9 mouse cellular contexts compared by ENCODE assay signal in the genomic region with DNA sequence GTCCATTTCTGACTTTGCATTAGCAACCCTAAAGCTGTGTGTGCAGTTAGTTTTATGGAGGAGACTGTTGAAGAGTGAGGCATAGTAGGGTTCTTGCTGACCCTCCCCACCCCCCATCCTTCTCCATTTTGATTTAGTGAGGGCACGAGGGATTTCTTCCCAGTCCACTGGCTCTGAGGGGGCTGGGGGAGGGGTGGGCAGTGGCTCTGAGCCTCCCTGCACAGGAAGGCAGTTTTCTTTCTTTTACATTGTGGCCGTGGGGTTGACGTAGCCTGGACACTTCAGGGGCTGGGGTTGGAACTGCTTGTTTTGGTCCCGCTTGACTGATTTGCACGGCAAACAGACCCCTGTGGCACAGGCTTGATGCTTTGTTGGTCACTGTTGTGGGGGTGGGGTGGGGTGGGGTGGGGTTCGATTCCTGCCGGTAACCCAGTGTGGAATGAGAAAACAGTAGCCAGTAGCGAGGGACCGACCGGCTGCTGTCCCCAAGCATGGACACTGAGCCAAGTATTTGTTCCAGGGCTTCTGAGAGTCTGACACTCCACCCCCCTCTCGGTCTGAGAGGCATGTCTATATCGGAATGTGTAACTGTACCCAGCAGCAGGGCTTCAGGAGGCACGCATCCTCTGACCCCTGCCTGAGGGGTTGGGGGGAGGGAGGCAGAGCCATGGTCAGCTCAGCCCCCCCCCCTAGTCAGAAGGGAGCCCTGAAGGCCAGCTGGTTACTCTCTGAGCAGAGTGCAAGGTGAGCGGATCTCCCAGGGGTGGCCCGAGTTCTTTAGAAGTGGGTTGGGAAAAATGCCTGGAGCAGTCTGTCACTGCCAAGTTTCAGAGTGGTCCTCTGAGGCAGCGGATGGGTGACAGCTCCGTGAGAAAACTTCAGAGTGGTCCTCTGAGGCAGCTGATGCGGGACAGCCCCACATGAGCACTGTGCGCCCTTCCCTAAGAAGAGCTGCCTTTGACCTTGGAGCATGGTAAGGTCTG. TPM values are rescaled to one million over a fixed set of nuclear protein-coding genes. Genes with fewer than 3 reads are reported as not detected.
DNase-seq lines count a peak whose midpoint lies in the region; ATAC-seq and TF ChIP-seq lines count a peak whose summit lies in the region.
"Had no signal": no experiment of that assay in that cellular context is flagged by ENCODE, and none has a peak within 500 bp of the region (broad histone marks: within the 10 kb centered on the region; RNA-seq: fewer than 3 reads in every experiment).

No protein-coding gene starts in this region.

- peak overlapping the region; percentile 36 for H3K4me2 ChIP-seq in hindbrain, postnatal 0 days (ENCODE audit: low read depth, low read length)
- peak overlapping the region; percentile 73 for H3K4me2 ChIP-seq in lung, embryonic 14.5 days

- H3K4me3 ChIP-seq in hindbrain, postnatal 0 days (ENCODE audit: low read length): peak overlapping the region; percentile 20
- H3K4me3 ChIP-seq in lung, embryonic 14.5 days (ENCODE audit: low read depth, low read length): peak overlapping the region; percentile 39
- peak overlapping the region; percentile 41 for H3K4me3 ChIP-seq in small intestine, adult 2 months (ENCODE audit: low read depth, low read length)

- no peaks in the 10 kb centered on the region for H3K27me3 ChIP-seq in hindbrain, postnatal 0 days (ENCODE audit: insufficient read depth, low read length)
- H3K27me3 ChIP-seq in lung, embryonic 14.5 days (ENCODE audit: insufficient read depth, low read length): no peaks in the 10 kb centered on the region
- no peaks in the 10 kb centered on the region for H3K27me3 ChIP-seq in small intestine, adult 2 months (ENCODE audit: control insufficient read depth, insufficient read depth, low read length)

- 21% methylated on average over 19 of the region's 19 CpGs for WGBS in hindbrain, postnatal 0 days
- WGBS in lung, embryonic 14.5 days: 11% methylated on average over 19 of the region's 19 CpGs
- WGBS in small intestine, adult 2 months: 73% methylated on average over 19 of the region's 19 CpGs

- peak overlapping the region; percentile 46 for H3K27ac ChIP-seq in hindbrain, postnatal 0 days
- peak overlapping the region; percentile 92 for H3K27ac ChIP-seq in lung, embryonic 14.5 days (ENCODE audit: low read depth)
- peak overlapping the region; percentile 39; the same call in 1 of the 2 replicates for H3K27ac ChIP-seq in small intestine, adult 2 months (ENCODE audit: insufficient read depth, low read depth, low read length)

- H3K4me1 ChIP-seq in hindbrain, postnatal 0 days (ENCODE audit: insufficient read depth, low read length): peaks cover 26% of the 10 kb centered on the region
- H3K4me1 ChIP-seq in lung, embryonic 14.5 days (ENCODE audit: insufficient read depth): peaks cover 54% of the 10 kb centered on the region
- peaks cover 2% of the 10 kb centered on the region; the same call in 1 of the 2 replicates for H3K4me1 ChIP-seq in small intestine, adult 2 months (ENCODE audit: control insufficient read depth, insufficient read depth, insufficient read length, low read length)

- peak; percentile 54 for ATAC-seq in hindbrain, postnatal 0 days
- ATAC-seq in lung, embryonic 14.5 days (ENCODE audit: insufficient read depth): peak; percentile 65

- no peak for TF ChIP-seq CTCF in hindbrain, postnatal 0 days (IDR thresholded peaks at IDR 0.05; ENCODE audit: low read depth)
- no peak for TF ChIP-seq CTCF in lung, embryonic 14.5 days (IDR thresholded peaks at IDR 0.05; ENCODE audit: low read depth)
- TF ChIP-seq CTCF in small intestine, adult 2 months (IDR thresholded peaks at IDR 0.05; ENCODE audit: extremely low read depth, insufficient read length, insufficient replicate concordance, low read depth, low read length): no peak

- H3K36me3 ChIP-seq in hindbrain, postnatal 0 days (ENCODE audit: insufficient read depth, low read length): no peaks in the 10 kb centered on the region
- 0 out of 2 replicates have a peak, but pooled peaks cover 7% of the 10 kb centered on the region for H3K36me3 ChIP-seq in lung, embryonic 14.5 days (ENCODE audit: insufficient read depth)
- H3K36me3 ChIP-seq in small intestine, adult 2 months (ENCODE audit: control insufficient read depth, insufficient read depth, low read length): peaks cover 5% of the 10 kb centered on the region

- no peak for TF ChIP-seq POLR2A in small intestine, adult 2 months (IDR thresholded peaks at IDR 0.05; ENCODE audit: low read depth, low read length)

- peak; percentile 36 for DNase-seq in cerebellum, adult 11-12 months
- DNase-seq in cerebellum, adult 11 months: no peak
- DNase-seq in gastrocnemius, adult 18-20 months (ENCODE audit: low spot score): peak; percentile 83
- DNase-seq in hindbrain, postnatal 0 days (ENCODE audit: low spot score): peak; percentile 59
- peak; percentile 82 for DNase-seq in lung, embryonic 14.5 days
- no peak for DNase-seq in frontal cortex, postnatal 10 days (ENCODE audit: low spot score in 2 of 2)
- DNase-seq in frontal cortex, postnatal 14 days (ENCODE audit: low spot score in 2 of 2): no peak

- H3K9ac ChIP-seq in hindbrain, postnatal 0 days (replicated peaks; ENCODE audit: low read length): peak overlapping the region; percentile 29; the same call in 1 of the 2 replicates
- peak overlapping the region; percentile 54 for H3K9ac ChIP-seq in lung, embryonic 14.5 days

- H3K9me3 ChIP-seq in hindbrain, postnatal 0 days (ENCODE audit: low read length): no peaks in the 10 kb centered on the region
- H3K9me3 ChIP-seq in lung, embryonic 14.5 days (ENCODE audit: low read depth, low read length): no peaks in the 10 kb centered on the region

RNA-seq across cellular contexts. Expression of a gene that starts 25.2 kb away (rescaled TPM):
- 100 to 1,000 TPM in 1 of 2 experiments, 10 to 100 TPM in 1; 66.2 to 116 TPM for total RNA-seq in gastrocnemius, adult 18-20 months (2021)
- 52.3 and 56.9 TPM in 2 replicates for total RNA-seq in hindbrain, postnatal 0 days (2014; rRNA removed)
- polyA plus RNA-seq in hindbrain, postnatal 0 days (2015; fragmentation: Nextera tagmentation; extraction: Ambion mirVana): 30.3 and 31.6 TPM in 2 replicates
- 40.8 and 43.1 TPM in 2 replicates for polyA plus RNA-seq in lung, embryonic 14.5 days (2014; fragmentation: Nextera tagmentation; extraction: Ambion mirVana)
- 24.8 and 42.4 TPM in 2 replicates for polyA plus RNA-seq in small intestine, adult 2 months (2012; rRNA removed)

RNA-seq across cellular contexts. Expression of a gene that starts 48.9 kb away (rescaled TPM):
- not detected for total RNA-seq in gastrocnemius, adult 18-20 months (2021)
- total RNA-seq in hindbrain, postnatal 0 days (2014; rRNA removed): not detected in 2 replicates
- polyA plus RNA-seq in hindbrain, postnatal 0 days (2015; fragmentation: Nextera tagmentation; extraction: Ambion mirVana): not detected in 2 replicates
- polyA plus RNA-seq in lung, embryonic 14.5 days (2014; fragmentation: Nextera tagmentation; extraction: Ambion mirVana): not detected in 2 replicates
- polyA plus RNA-seq in small intestine, adult 2 months (2012; rRNA removed): 0.11 and 0.95 TPM in 2 replicates
- total RNA-seq: common myeloid progenitor, adult 5-6 weeks had no signal

RNA-seq across cellular contexts. Expression of a gene that starts 50.9 kb away (rescaled TPM):
- total RNA-seq in gastrocnemius, adult 18-20 months (2021): 1 to 10 TPM; 2.2 to 3.8 TPM
- total RNA-seq in hindbrain, postnatal 0 days (2014; rRNA removed): 8.1 and 10.2 TPM in 2 replicates
- polyA plus RNA-seq in hindbrain, postnatal 0 days (2015; fragmentation: Nextera tagmentation; extraction: Ambion mirVana): 12.0 and 13.0 TPM in 2 replicates
- polyA plus RNA-seq in lung, embryonic 14.5 days (2014; fragmentation: Nextera tagmentation; extraction: Ambion mirVana): 22.2 and 24.9 TPM in 2 replicates
- polyA plus RNA-seq in small intestine, adult 2 months (2012; rRNA removed): 1.3 and 1.6 TPM in 2 replicates

RNA-seq across cellular contexts. Expression of a gene that starts 51.1 kb away (rescaled TPM):
- 10 to 100 TPM; 79.9 to 86.2 TPM for total RNA-seq in gastrocnemius, adult 18-20 months (2021)
- total RNA-seq in hindbrain, postnatal 0 days (2014; rRNA removed): 66.2 and 71.1 TPM in 2 replicates
- polyA plus RNA-seq in hindbrain, postnatal 0 days (2015; fragmentation: Nextera tagmentation; extraction: Ambion mirVana): 220 and 224 TPM in 2 replicates
- 78.6 and 85.4 TPM in 2 replicates for polyA plus RNA-seq in lung, embryonic 14.5 days (2014; fragmentation: Nextera tagmentation; extraction: Ambion mirVana)
- polyA plus RNA-seq in small intestine, adult 2 months (2012; rRNA removed): 1.3 and 2.1 TPM in 2 replicates

Comparison
In these comparisons a context has a peak if more than half of its experiments do, and no peak if none do; other contexts are left out.
1. DNase-seq: peak in cerebellum, adult 11-12 months (single experiment), gastrocnemius, adult 18-20 months (single experiment), hindbrain, postnatal 0 days (single experiment) and lung, embryonic 14.5 days (single experiment); none in cerebellum, adult 11 months (single experiment), frontal cortex, postnatal 10 days (0 of 2) and frontal cortex, postnatal 14 days (0 of 2).
2. H3K27ac ChIP-seq: peak in every context shown above with its lines; median percentile 92 in lung, embryonic 14.5 days; 46 in hindbrain, postnatal 0 days; 39 in small intestine, adult 2 months.
3. Peak in every context shown above with its lines, with median percentiles within 50 percentile points of each other: H3K4me3 ChIP-seq.